Mouse (Mus musculus) stomach, postnatal 0 days (tissue): ENCODE data around the gene Lrp3. TPM values are rescaled to one million over a fixed set of nuclear protein-coding genes. Genes with fewer than 3 reads are reported as not detected.

Experiments
- ATAC-seq: fragments of 200-750 bp; cut with Nextera tagmentation; 2 replicates; pipeline ENCODE4 v1.8.0; 2017; ENCODE audit not compliant: low FRiP score, low TSS enrichment
- DNase-seq: peaks from one replicate; pipeline ENCODE4 v3.0.0-alpha.2; 2016; ENCODE audit warnings: low spot score
- H3K27ac ChIP-seq: fragments of 300-500 bp; sonication (generic); replicated peaks from 2 replicates; pipeline ENCODE4 v1.5.1; 2014; ENCODE audit warnings: mild to moderate bottlenecking, control low read depth
- H3K27me3 ChIP-seq: fragments of 300-500 bp; sonication (generic); 2 replicates; pipeline ENCODE4 v1.6.1; 2014; ENCODE audit warnings: low read length; ENCODE audit not compliant: control insufficient read depth, insufficient read depth
- H3K36me3 ChIP-seq: fragments of 300-500 bp; sonication (generic); 2 replicates; pipeline ENCODE4 v1.6.1; 2014; ENCODE audit warnings: low read length, mixed read lengths; ENCODE audit not compliant: control insufficient read depth, insufficient read depth
- H3K4me1 ChIP-seq: fragments of 300-500 bp; sonication (generic); replicated peaks from 2 replicates; pipeline ENCODE4 v1.6.1; 2014; ENCODE audit warnings: antibody characterized with exemption; ENCODE audit not compliant: control insufficient read depth, insufficient read depth
- H3K4me2 ChIP-seq: fragments of 300-500 bp; sonication (generic); replicated peaks from 2 replicates; pipeline ENCODE4 v1.6.1; 2014; ENCODE audit warnings: low read depth, mild to moderate bottlenecking, control low read depth, moderate library complexity
- H3K4me3 ChIP-seq: fragments of 300-500 bp; sonication (generic); 2 replicates; pipeline ENCODE4 v1.5.1; 2014; ENCODE audit warnings: low read depth, low read length, control low read depth
- H3K9ac ChIP-seq: fragments of 300-500 bp; sonication (generic); 2 replicates; pipeline ENCODE4 v1.6.1; 2014; ENCODE audit warnings: mild to moderate bottlenecking, low read length, control low read depth, mixed read lengths
- H3K9me3 ChIP-seq: fragments of 300-500 bp; sonication (generic); 2 replicates; pipeline ENCODE4 v1.6.1; 2016; ENCODE audit warnings: low read length; ENCODE audit not compliant: control insufficient read depth
- CTCF ChIP-seq: IDR thresholded peaks from 2 replicates; pipeline ENCODE4 v1.5.1; 2016; ENCODE audit warnings: antibody characterized with exemption, low read depth, mild to moderate bottlenecking, moderate library complexity
- EP300 ChIP-seq: optimal IDR thresholded peaks from 2 replicates; pipeline ENCODE3; 2016; ENCODE audit warnings: antibody characterized with exemption
- WGBS: fragments of 180-500 bp; shearing (Covaris S2); extraction: QIAGEN DNeasy Blood & Tissue Kit; methylation state at CpG from one replicate; pipeline ENCODE4 v1.1.7; 2014; 5-methylcytosine and 5-hydroxymethylcytosine counted together
- polyA plus RNA-seq: library from polyadenylated mRNA; unstranded; fragments of >200 nt; fragmentation: Nextera tagmentation; extraction: Ambion mirVana; gene quantifications from 2 replicates; pipeline ENCODE4 v1.2.1, GENCODE M21; 2015

The Lrp3 gene
- polyA plus RNA-seq, 1 experiment from 2014 or later: 1.6 TPM

- Histone ChIP-seq H3K4me1 (no peaks in the 10 kb centered on the region), H3K4me3 (no peak overlapping the region), H3K27ac (no peak overlapping the region), H3K36me3 (no peaks in the 10 kb centered on the region), H3K9ac (no peak overlapping the region), H3K27me3 (no peaks in the 10 kb centered on the region), H3K4me2 (no peak overlapping the region), H3K9me3 (no peaks in the 10 kb centered on the region)
- ATAC-seq: no peak
- TF ChIP-seq CTCF (no peak), EP300 (no peak)
- DNase-seq: no peak
- WGBS: 66% methylated on average over 9 of the region's 9 CpGs
Observed at GRCm38 (mm10) chr7:35220694-35221365, 5.5 kb upstream of the Lrp3 start.

GRCm38 (mm10) chr7:35215731-35216130 is 433 bp upstream of the Lrp3 start:
- TF ChIP-seq CTCF (no peak), EP300 (no peak)
- Histone ChIP-seq H3K27ac (no peak overlapping the region), H3K9me3 (no peaks in the 10 kb centered on the region), H3K9ac (no peak overlapping the region), H3K4me1 (no peaks in the 10 kb centered on the region), H3K4me3 (peak overlapping the region; percentile 48), H3K36me3 (no peaks in the 10 kb centered on the region), H3K4me2 (peak overlapping the region; percentile 71), H3K27me3 (no peaks in the 10 kb centered on the region)
- no peak for DNase-seq
- 52% methylated on average over 5 of the region's 5 CpGs for WGBS
- ATAC-seq: no peak

- H3K4me3 ChIP-seq: peak overlapping the region; percentile 48
- peak overlapping the region; percentile 63 for H3K9ac ChIP-seq
- H3K9me3 ChIP-seq: no peaks in the 10 kb centered on the region
- peak overlapping the region; percentile 71 for H3K4me2 ChIP-seq
- no peak for TF ChIP-seq CTCF
- no peak for TF ChIP-seq EP300
- DNase-seq: peak; percentile 24
- no peaks in the 10 kb centered on the region for H3K36me3 ChIP-seq
- WGBS: under 1% methylated on average over 16 of the region's 79 CpGs
- H3K27ac ChIP-seq: peak overlapping the region; percentile 24; the same call in 1 of the 2 replicates
- no peaks in the 10 kb centered on the region for H3K27me3 ChIP-seq
- ATAC-seq: peak; percentile 45; the same call in 1 of the 2 replicates
- H3K4me1 ChIP-seq: no peaks in the 10 kb centered on the region
Observed at GRCm38 (mm10) chr7:35214442-35215222, 666 bp downstream of the Lrp3 start.

GRCm38 (mm10) chr7:35211791-35212190 is 3.5 kb downstream of the Lrp3 start:
- no peak overlapping the region for H3K27ac ChIP-seq
- H3K4me1 ChIP-seq: no peaks in the 10 kb centered on the region
- TF ChIP-seq EP300 (no peak), CTCF (no peak)
- no peaks in the 10 kb centered on the region for H3K9me3 ChIP-seq
- no peak overlapping the region for H3K9ac ChIP-seq
- no peaks in the 10 kb centered on the region for H3K27me3 ChIP-seq
- DNase-seq (no peak), ATAC-seq (no peak)
- no peak overlapping the region for H3K4me2 ChIP-seq
- WGBS: 94% methylated on average over 4 of the region's 4 CpGs
- no peak overlapping the region for H3K4me3 ChIP-seq
- no peaks in the 10 kb centered on the region for H3K36me3 ChIP-seq

GRCm38 (mm10) chr7:35199755-35200154 is 15.5 kb downstream of the Lrp3 start:
- Histone ChIP-seq H3K27ac (no peak overlapping the region), H3K9ac (no peak overlapping the region), H3K4me2 (no peak overlapping the region), H3K27me3 (no peaks in the 10 kb centered on the region), H3K4me1 (no peaks in the 10 kb centered on the region), H3K4me3 (no peak overlapping the region), H3K9me3 (no peaks in the 10 kb centered on the region), H3K36me3 (no peaks in the 10 kb centered on the region)
- no peak for ATAC-seq
- no peak for DNase-seq
- TF ChIP-seq CTCF (no peak), EP300 (no peak)
